Mouse (Mus musculus) liver, adult 2 months (tissue): ENCODE measurements around the gene Abca8a.

Source experiments
- CTCF ChIP-seq: fragments of 200-500 bp; IDR thresholded peaks from 2 replicates; pipeline ENCODE4 v1.5.1; 2011; ENCODE audit warnings: low read depth, low read length, control low read depth
- POLR2A ChIP-seq: fragments of 200-500 bp; IDR thresholded peaks from 2 replicates; pipeline ENCODE4 v1.6.1; 2011; ENCODE audit warnings: low read length, control low read depth; ENCODE audit not compliant: insufficient read depth; ENCODE audit errors: extremely low read depth

- TF ChIP-seq CTCF (no peak), POLR2A (no peak)
Measured at GRCm38 (mm10) chr11:110061032-110061431, 34.7 kb downstream of the Abca8a start.
